Mouse (Mus musculus): Measurements from ENCODE around the gene Rilpl1. TPM values are rescaled to one million over a fixed set of nuclear protein-coding genes. Genes with fewer than 3 reads are reported as not detected.
"Not testable (repeated sequence)": the region's sequence is repeated elsewhere in the genome, so short reads cannot be mapped to it uniquely, and the experiment has no call there.

Rilpl1 gene
- total RNA-seq, 2 experiments from 2014 or later, result 174 to 192 TPM

- no peak for DNase-seq
Measured at GRCm38 (mm10) chr5:124492618-124493017, 38.6 kb downstream of the Rilpl1 start.

DNA sequence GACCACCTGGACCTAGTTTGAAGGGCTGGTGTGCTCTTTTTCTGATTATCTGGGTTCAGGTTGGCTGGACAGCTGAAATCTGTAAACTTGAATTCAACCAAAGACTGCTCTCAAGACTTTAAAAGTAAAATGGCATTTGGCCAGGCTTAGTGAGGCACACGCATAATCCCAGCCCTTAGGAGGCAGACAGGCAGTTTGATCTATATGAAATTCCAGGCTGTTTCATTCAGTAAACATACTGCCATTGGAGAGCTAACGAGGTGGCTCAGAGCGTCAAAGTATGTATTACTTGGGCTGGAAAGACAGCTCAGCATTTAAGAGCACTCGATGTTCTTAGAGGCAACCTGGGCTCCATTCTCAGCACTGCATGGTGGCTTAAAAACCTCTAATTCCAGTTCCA is 39.5 kb downstream of the Rilpl1 start:
- no peak for DNase-seq

- no peak for DNase-seq
Measured at GRCm38 (mm10) chr5:124488885-124489284, 42.3 kb downstream of the Rilpl1 start.

- no peak for DNase-seq
Measured at GRCm38 (mm10) chr5:124485654-124486053, 45.5 kb downstream of the Rilpl1 start.

- DNase-seq, result no peak
Measured at GRCm38 (mm10) chr5:124483655-124484396, 47.4 kb downstream of the Rilpl1 start.

DNA sequence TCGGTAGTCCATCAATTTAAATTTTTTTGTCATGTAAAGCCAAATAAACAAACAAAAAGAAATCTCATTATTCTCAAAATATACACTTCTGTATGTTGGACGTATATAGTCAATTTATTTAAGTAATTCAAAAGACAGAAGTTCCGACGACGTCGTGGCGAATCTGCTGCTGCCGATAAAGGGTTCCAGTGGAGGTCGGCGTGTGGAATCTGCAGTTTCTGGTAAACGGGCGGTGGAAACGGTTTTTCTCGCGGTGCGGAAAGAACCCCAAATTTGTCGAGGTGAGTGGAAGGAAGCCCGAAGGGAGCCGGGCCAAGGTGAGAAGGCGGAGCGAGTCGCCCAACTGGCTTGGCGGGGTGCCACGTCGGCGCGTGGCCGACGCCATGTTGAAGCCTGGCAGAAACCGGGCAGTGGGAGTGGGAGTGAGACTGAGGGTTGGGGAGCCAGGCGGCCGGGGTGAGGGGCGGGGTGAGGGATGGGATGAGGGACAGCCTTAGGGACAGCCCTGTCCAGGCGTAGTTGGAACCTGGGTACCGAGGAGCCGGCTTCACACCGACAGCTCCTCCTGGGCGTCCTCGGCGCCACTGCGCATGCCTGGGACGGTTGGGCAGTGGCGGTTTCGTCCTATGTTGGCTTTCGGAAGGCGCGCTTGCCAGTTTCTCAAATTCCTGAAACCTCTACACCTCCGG is 48.1 kb downstream of the Rilpl1 start, which contains the start of gene Snrnp35:
Snrnp35 (plus strand) TSS at position 169 of the 689 bp plus-strand sequence.
- DNase-seq, result peak; percentile 94 to 95

DNA sequence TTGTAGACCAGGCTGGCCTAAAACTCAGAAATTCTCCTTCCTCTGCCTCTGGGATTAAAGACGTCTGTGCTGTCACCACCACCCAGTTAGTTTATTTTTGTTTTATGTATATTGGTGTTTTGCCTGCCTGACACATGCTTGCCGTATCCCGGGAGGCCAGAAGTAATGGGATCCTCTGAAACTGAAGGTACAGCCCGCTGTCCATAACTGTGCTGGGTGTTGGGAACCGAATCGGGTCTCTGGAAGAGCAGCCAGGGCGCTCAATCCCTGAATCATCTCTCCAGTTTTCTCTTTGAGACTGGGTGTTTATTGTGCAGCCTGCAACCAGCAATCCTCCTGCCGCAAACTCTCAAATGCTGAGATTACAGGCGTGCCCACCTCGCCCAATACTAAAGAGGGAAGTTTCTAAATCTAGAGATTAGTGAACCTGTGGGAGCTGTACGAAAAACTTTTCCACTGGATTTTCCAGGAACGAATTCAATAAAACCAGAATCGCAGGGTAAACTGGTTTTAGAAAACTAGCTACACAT is 48.7 kb downstream of the Rilpl1 start:
- DNase-seq, result peak; percentile 40 to 78

- DNase-seq, result no peak
Measured at GRCm38 (mm10) chr5:124481714-124482113, 49.5 kb downstream of the Rilpl1 start.

GRCm38 (mm10) chr5:124480119-124480518 is 51.1 kb downstream of the Rilpl1 start:
- peak in 1 of 2 experiments; percentile 32 for DNase-seq

DNA sequence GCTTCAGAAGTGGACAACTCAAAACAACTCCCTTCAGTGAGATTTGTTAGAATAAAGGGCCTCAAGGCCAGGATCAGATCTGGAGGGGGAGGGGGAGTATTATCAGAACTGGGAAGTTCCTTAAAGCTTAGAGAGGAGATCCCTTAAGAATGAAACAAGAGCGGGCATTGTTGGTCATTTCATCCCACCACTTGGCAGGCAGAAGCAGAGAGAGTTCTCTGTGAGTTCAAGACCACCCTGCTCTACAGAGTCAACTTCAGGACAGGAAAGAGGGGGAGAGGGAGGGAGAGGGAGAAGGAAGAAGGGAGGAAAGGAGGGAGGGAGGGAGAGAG is 52.4 kb downstream of the Rilpl1 start:
- no peak for DNase-seq

DNA sequence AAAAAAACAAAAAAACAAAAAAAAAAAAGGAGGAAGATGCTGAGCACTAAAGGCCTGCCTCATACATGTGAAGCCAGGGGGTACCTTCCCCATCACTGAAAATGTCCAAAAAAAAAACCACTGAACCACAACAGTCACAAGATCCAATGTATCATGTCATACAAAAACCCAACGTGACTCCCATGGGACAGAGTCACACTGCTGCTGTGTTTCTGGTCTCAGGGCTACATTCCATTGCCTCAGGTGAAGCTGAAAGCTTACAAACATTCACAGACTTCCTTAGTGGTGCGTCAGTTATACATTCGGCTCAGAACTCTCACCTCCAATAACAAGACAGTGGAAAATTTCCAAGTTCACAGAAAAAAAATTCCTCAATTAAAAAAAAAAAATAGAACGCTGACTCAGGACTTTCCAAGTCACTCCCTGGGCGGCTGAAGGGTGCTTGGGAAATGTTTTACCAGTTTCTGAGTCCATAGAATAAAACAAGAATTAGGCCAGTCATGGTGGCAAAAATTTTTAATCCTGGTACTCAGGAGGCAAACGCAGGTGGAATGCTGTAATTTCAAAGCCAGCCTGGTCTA is 60.5 kb downstream of the Rilpl1 start:
- no peak for DNase-seq

- no peak for DNase-seq
Measured at GRCm38 (mm10) chr5:124469486-124469885, 61.7 kb downstream of the Rilpl1 start.

DNA sequence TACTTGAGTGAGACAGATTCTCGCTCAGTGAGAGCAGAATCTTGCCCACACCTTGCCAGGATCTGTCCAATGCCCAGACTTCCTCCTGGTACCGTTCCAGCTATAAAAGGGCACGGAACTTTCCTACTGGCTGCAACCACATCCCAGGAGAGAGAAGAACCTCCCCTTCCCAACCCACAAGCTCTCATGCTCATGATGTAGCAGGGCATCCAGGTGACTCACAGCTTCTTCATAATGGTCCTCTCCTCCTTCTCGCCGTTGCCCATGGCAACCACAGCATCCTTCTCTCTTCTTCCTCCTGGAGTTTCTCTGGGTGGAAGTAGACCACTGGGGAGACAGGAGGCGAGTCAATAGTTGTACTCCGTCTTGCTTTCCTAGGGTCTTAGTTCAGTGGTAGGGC is 62.8 kb downstream of the Rilpl1 start:
- no peak for DNase-seq

GRCm38 (mm10) chr5:124467766-124468165 is 63.4 kb downstream of the Rilpl1 start:
- DNase-seq, result no peak

DNA sequence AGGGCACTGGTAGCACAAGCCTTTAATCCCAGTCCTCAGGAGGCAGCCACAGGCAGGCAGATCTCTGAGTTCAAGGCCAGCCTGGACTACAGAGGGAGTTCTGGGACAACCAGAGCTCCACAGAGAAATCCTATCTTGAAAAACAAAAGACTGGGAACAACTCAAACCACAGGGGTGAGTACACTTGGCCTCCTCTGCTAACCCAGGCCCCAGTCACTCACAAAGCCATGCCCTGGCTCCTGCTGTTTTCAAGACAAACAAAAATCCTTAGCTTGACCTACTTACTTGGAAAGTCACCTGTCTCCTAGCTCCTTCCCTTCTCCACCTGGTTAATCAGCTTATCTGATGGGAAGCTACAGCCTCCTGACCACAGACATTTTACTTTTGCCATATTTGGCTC is 66.3 kb downstream of the Rilpl1 start:
- DNase-seq, result no peak

DNA sequence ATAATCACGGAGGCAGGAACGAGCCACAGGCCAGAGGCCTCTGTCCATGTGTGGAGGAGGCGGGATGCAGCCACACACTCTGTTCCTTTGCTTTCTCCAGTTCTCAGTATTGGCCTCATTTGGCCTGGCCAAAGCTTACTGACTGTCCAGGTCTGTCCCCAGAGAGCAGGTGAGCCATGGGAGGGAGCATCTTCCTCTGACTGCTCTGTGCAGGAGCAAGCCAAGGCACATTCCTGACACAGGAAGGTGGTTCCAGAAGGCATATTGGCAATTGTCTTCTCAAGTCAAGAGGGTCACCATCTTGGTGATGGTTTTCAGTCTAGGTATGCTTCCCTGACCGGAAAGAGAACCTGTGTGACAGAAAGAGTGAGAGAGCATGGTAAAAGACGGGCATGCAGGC is 67.7 kb downstream of the Rilpl1 start:
- no peak for DNase-seq

DNA sequence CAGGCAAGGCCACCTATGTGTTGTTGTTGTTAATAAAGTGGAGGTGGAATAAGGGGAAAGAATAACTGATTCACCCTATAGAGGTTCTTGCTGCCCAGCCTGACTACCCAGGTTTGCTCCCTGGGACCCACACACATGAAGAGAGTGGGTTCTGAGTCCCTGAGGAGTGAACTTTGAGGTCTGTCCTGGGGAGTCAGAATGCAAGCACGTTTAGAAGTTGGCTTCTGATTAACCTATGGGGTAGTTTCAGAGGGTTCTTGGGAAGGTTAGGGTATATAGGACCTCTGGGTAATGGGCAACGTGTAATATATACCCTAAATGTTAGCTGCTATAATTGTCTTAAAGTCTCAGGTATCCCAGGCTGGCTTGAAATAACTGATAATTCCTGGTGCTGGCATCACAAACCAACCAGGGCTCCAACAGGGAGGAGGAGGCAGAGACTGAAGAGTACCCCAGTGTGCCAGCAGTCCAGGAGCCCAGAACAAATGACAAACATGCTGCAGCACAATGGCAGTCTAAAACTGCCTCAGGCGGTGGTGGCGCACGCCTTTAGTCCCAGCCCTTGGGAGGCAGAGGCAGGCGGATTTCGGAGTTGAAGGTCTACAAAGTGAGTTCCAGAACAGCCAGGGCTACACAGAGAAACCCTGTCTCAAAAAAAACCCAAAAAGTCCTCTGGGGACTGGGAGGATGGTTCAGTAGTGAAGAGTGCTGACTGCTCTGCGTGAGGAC is 68.7 kb downstream of the Rilpl1 start:
- no peak for DNase-seq

DNA sequence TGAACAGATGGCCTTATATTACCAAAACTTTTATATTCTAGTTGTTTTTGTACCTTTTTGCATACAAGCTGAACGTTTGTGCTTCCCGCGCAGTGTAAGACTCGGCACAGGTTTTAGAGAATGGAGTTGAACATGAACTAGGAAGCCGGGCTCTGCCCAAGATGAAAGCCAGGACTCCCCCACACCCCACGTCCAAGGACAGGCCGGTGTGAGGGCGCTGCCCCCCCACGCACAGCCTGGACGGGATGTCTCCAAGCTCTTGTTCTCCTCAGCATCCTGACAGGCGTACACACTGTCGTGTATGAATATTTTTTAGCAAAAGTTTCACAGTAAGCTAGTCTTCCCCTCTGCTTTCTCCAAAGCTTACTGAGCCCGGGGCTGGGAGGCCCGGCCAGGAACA is 70.3 kb downstream of the Rilpl1 start:
- DNase-seq, result not testable (repeated sequence)

GRCm38 (mm10) chr5:124456762-124457161 is 74.4 kb downstream of the Rilpl1 start:
- DNase-seq, result no peak

DNA sequence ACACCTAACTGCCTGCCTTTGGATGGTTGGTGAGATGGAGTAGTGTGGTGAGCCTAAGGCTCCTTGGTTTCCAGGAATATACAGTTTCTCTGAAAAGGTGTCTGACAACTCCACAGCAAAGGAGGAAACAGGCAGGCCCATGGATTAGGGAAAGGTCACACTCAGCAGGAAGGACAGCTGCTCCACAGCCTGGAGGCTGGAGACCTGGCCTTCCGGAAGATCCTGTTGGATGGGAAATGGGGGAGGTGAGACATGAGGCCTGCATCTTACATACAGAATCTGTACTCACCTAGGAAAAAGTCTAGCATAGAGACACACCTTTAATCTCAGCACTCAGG is 77.1 kb downstream of the Rilpl1 start:
- DNase-seq, result no peak

GRCm38 (mm10) chr5:124453339-124454081 is 77.7 kb downstream of the Rilpl1 start:
- peak in 1 of 2 experiments; percentile 41 for DNase-seq

All from heart, adult 18-20 months (tissue).